Mouse (Mus musculus) heart, postnatal 14 days (tissue): ENCODE measurements around the gene Patj. TPM values are rescaled to one million over a fixed set of nuclear protein-coding genes. Genes with fewer than 3 reads are reported as not detected.

Source experiments
- DNase-seq, 2 experiments: peaks; one replicate each; pipeline ENCODE4 v3.0.0; 2021 to 2022
- intact Hi-C: fragments of 180-260 bp; cut with DNase I; formaldehyde crosslinking; loops from one replicate; pipeline ENCODE4 v1.15.1; 2025
- total RNA-seq, 2 experiments: library from RNA; stranded (reverse); gene quantifications; 2 replicates each; pipeline ENCODE4 v1.2.3; 2021

The Patj gene
- total RNA-seq, 2 experiments from 2014 or later: 9.5 to 13.6 TPM

GRCm38 (mm10) chr4:98564196-98564865 lies 168.7 kb downstream of the Patj start:
- DNase-seq: no peak
- intact Hi-C loops: no loop called here

- no peak for DNase-seq
- intact Hi-C loops: no loop called here
Observed at GRCm38 (mm10) chr4:98566741-98567140, 171.2 kb downstream of the Patj start.

- no peak for DNase-seq
- intact Hi-C loops: no loop called here
Observed at GRCm38 (mm10) chr4:98567457-98567856, 171.9 kb downstream of the Patj start.

GRCm38 (mm10) chr4:98569904-98570303 lies 174.3 kb downstream of the Patj start:
- DNase-seq: no peak
- intact Hi-C loops: no loop called here

- intact Hi-C loops: no loop called here
- no peak for DNase-seq
Observed at GRCm38 (mm10) chr4:98577275-98577674, 181.7 kb downstream of the Patj start.

GRCm38 (mm10) chr4:98577957-98578541 lies 182.5 kb downstream of the Patj start:
- intact Hi-C loops: no loop called here
- no peak for DNase-seq

- no peak for DNase-seq
- intact Hi-C loops: no loop called here
Observed at GRCm38 (mm10) chr4:98581456-98581855, 185.9 kb downstream of the Patj start.

- intact Hi-C loops: no loop called here
- DNase-seq: no peak
Observed at GRCm38 (mm10) chr4:98584023-98584422, 188.4 kb downstream of the Patj start.

GRCm38 (mm10) chr4:98586303-98586702 lies 190.7 kb downstream of the Patj start:
- DNase-seq: no peak
- intact Hi-C loops: no loop called here

GRCm38 (mm10) chr4:98587686-98588085 lies 192.1 kb downstream of the Patj start:
- intact Hi-C loops: no loop called here
- no peak for DNase-seq

- DNase-seq: no peak
- intact Hi-C loops: no loop called here
Observed at GRCm38 (mm10) chr4:98593961-98594360, 198.4 kb downstream of the Patj start.

- intact Hi-C loops: no loop called here
- DNase-seq: no peak
Observed at GRCm38 (mm10) chr4:98598546-98598971, 203.0 kb downstream of the Patj start.

- intact Hi-C loops: no loop called here
- no peak for DNase-seq
Observed at GRCm38 (mm10) chr4:98599358-98599757, 203.8 kb downstream of the Patj start.

- intact Hi-C loops: no loop called here
- DNase-seq: no peak
Observed at GRCm38 (mm10) chr4:98603131-98603530, 207.5 kb downstream of the Patj start.

- intact Hi-C loops: loop anchor here (5.0 kb wide), 1 partner anchor 63 kb away; no protein-coding TSS in a partner anchor
- no peak for DNase-seq
Observed at GRCm38 (mm10) chr4:98610501-98610900, 214.9 kb downstream of the Patj start.

GRCm38 (mm10) chr4:98614395-98614794 lies 218.8 kb downstream of the Patj start:
- intact Hi-C loops: loop anchor here (5.0 kb wide), 1 partner anchor 67 kb away; no protein-coding TSS in a partner anchor
- no peak for DNase-seq

GRCm38 (mm10) chr4:98619199-98619598 lies 223.6 kb downstream of the Patj start:
- DNase-seq: no peak
- intact Hi-C loops: no loop called here

- peak in 1 of 2 experiments; percentile 2 for DNase-seq
- intact Hi-C loops: no loop called here
Observed at GRCm38 (mm10) chr4:98620986-98621784, 225.6 kb downstream of the Patj start.

- intact Hi-C loops: no loop called here
- DNase-seq: no peak
Observed at GRCm38 (mm10) chr4:98622180-98622579, 226.6 kb downstream of the Patj start.

GRCm38 (mm10) chr4:98622996-98623673 lies 227.6 kb downstream of the Patj start:
- intact Hi-C loops: no loop called here
- DNase-seq: no peak

GRCm38 (mm10) chr4:98628286-98628685 lies 232.7 kb downstream of the Patj start:
- DNase-seq: no peak
- intact Hi-C loops: no loop called here
